Mouse (Mus musculus): Measurements from ENCODE around the gene Mfn1. TPM values are rescaled to one million over a fixed set of nuclear protein-coding genes. Genes with fewer than 3 reads are reported as not detected.

The Mfn1 gene
- polyA plus RNA-seq, 1 experiment = 143 TPM

DNA sequence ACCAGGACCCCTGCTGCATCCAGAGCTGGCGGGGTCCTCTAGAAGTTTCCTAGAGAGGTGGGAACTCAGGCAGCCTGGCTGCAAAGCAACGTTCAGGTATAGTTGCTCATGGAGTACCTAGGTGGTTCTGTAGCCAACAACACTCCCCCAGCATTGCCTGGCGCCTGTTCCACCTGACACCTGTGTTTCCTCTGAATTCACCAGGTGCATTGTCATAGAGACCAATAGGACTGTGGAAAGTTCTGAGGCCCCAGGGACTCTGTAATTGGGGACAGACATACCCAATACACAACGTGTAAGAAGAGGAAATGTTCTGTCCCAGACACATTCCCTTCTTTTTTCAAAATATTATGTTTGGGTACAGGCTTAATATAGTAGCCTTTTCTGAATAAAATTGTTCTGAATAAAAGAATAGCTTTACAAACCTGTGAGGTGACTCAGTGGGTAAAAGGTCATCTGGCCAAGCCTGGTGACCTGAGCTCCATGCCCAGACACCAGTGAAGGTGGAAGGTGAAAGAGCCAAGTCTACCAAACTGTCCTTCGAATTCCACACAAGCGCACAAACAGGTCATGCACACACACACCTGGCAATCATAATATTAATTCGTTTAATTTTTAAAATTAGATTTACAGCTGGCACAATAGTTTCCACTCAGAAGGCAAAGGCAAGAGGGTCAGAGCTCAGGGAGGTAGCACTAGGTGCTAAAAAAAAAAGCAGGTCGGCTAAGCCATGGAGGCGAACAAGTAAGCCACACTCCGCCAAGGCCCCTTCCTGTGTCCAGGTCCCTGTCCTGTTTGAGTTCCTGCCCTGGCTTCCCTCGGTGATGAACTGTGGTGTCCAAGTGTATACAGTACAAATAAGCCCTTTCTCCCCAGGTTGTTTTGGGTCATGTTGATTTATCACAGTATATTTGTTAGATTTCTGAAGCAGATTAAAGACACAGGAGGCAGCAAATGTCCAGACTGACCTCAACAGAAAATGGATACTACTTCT lies 36.9 kb upstream of the Mfn1 start, which contains the start of gene Kcnmb3:
Gene Kcnmb3 (minus strand): TSS at position 135 of the 994 bp plus-strand sequence.
- Histone ChIP-seq H3K4me3 (replicated peaks; ENCODE audit: insufficient read depth, low read depth, low read length) (no peak within 1 kb of the TSS), H3K27ac (ENCODE audit: insufficient read depth, low read length) (no peak within 1 kb of the TSS), H3K27me3 (ENCODE audit: control insufficient read depth, insufficient read depth, low read length) (no peaks in the 10 kb centered on the region), H3K4me1 (ENCODE audit: control insufficient read depth, insufficient read depth, low read length) (no peaks in the 10 kb centered on the region; the same call in 1 of the 2 replicates)
- TF ChIP-seq POLR2A (IDR thresholded peaks at IDR 0.05; ENCODE audit: borderline replicate concordance, insufficient read depth, low read length) (no peak), CTCF (IDR thresholded peaks at IDR 0.05; ENCODE audit: borderline replicate concordance, insufficient read depth, low read depth, low read length) (no peak)
- 79% methylated on average over 11 of the region's 11 CpGs for WGBS
- DNase-seq = no peak

DNA sequence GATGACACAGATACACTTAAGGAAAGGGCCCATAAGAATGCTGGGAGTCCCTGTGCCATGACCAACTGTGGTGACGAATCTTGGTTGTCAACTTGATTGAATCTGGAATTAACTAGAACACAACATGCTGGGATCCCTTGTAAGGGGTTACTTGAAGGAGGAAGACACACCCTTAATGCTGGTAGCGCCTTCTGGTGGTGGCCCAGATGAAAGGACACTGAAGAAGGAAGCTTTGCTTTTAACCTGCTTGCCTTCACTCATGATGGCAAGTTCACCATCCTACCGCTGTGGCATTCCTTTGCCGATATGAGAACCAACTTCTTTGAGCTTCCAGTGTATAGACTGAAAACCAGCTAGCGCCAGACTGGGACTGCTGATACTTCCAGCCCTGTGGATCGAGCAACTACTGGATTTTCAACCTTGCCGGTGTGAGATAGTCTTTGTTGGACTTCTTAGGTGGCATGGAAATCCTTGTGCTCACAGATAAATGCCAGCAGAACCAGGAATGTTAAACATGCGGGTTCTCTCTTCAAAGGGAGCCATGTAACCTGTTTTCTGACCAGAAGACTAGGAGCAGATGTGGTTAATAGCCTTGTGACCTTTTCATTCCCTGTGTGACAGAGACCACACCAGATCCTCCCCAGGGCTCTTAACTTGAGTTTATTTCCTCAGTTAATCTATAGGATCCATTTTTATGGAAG lies 34.7 kb upstream of the Mfn1 start:
- no peak overlapping the region for H3K27ac ChIP-seq (ENCODE audit: insufficient read depth, low read length)
- 85% methylated on average over 8 of the region's 8 CpGs for WGBS
- TF ChIP-seq POLR2A (IDR thresholded peaks at IDR 0.05; ENCODE audit: borderline replicate concordance, insufficient read depth, low read length) = no peak
- no peak for DNase-seq
- H3K27me3 ChIP-seq (ENCODE audit: control insufficient read depth, insufficient read depth, low read length) = no peaks in the 10 kb centered on the region
- H3K4me1 ChIP-seq (ENCODE audit: control insufficient read depth, insufficient read depth, low read length) = no peaks in the 10 kb centered on the region; the same call in 1 of the 2 replicates
- no peak overlapping the region for H3K4me3 ChIP-seq (replicated peaks; ENCODE audit: insufficient read depth, low read depth, low read length)

DNA sequence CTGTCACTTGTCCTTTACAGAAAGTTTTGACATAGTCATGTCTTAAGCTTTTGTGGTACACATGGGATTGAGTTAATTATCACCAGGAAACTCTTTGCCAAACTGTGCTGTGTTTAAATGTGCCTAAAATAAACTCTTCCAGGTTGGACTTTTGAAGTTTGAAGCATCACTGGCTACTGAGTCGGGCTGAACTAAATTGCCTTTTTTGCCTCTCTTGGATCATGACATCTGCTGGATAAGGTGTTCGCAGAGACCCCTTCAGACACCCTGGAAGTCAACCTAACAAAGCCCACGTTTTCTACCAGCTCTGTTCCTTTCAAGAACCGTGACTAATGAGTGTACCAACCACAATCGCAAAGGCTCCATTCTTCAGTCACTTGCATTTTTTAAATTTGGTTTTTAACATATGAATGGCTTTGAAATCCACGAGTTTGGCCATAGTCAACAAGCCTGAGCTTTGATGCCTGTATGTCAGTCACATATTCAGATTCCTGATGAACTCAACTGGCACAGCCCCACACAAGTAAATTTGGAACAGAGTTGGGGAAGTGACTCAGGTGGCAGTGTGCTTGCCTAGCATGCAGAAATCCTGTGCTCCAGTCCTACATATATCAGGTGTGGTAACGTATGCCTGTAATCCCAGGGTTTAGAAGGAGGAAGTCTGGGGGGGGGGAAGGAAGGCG lies 34.0 kb upstream of the Mfn1 start:
- WGBS = 34% methylated on average over 8 of the region's 8 CpGs
- no peak for TF ChIP-seq CTCF (IDR thresholded peaks at IDR 0.05; ENCODE audit: borderline replicate concordance, insufficient read depth, low read depth, low read length)
- no peak for TF ChIP-seq POLR2A (IDR thresholded peaks at IDR 0.05; ENCODE audit: borderline replicate concordance, insufficient read depth, low read length)
- no peaks in the 10 kb centered on the region for H3K27me3 ChIP-seq (ENCODE audit: control insufficient read depth, insufficient read depth, low read length)
- no peak overlapping the region for H3K4me3 ChIP-seq (replicated peaks; ENCODE audit: insufficient read depth, low read depth, low read length)
- no peak overlapping the region for H3K27ac ChIP-seq (ENCODE audit: insufficient read depth, low read length)
- no peak for DNase-seq
- no peaks in the 10 kb centered on the region; the same call in 1 of the 2 replicates for H3K4me1 ChIP-seq (ENCODE audit: control insufficient read depth, insufficient read depth, low read length)

DNA sequence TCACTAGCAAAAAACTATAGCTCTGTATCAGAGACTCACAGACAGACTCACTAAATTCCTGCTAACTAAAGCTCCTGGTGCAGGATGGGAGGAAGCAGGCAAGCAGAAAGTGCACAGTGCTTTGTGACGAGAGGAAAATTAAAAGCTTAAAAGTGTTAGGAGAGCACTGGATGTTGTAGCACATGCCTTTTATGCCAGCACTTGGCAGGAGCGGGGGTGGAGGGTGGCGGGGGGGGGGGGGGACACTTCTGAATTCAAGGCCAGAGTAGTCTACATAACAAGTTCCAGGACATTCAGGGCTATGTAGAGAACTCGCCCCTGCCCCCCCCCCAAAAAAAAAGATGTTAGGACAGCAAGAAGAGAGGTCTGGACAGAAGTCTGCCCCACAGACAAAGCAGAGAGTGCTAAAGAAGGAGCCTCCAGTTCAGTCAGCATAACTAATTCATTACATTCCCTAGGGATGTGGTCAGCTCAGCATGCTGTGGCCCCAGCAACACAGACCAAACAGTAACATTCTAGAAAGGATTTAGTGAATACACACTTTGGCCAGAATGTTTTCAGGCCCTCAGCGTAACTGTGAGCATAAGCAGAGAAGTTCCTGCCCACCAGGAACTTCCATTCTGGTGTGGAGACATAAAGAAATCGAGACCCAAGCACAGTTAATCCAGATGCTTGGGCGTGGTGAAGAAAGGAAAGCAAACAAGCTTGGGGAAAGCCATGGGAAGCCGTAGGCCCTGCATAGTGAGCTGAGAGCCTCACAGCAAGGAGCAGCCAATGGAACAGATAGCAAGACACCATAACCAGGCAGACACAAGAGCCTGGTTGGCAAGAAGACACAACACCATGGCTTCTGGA lies 33.2 kb upstream of the Mfn1 start:
- 24% methylated on average over 8 of the region's 8 CpGs for WGBS
- no peak overlapping the region for H3K4me3 ChIP-seq (replicated peaks; ENCODE audit: insufficient read depth, low read depth, low read length)
- TF ChIP-seq POLR2A (IDR thresholded peaks at IDR 0.05; ENCODE audit: borderline replicate concordance, insufficient read depth, low read length) = no peak
- no peak for TF ChIP-seq CTCF (IDR thresholded peaks at IDR 0.05; ENCODE audit: borderline replicate concordance, insufficient read depth, low read depth, low read length)
- no peaks in the 10 kb centered on the region; the same call in 1 of the 2 replicates for H3K4me1 ChIP-seq (ENCODE audit: control insufficient read depth, insufficient read depth, low read length)
- no peaks in the 10 kb centered on the region for H3K27me3 ChIP-seq (ENCODE audit: control insufficient read depth, insufficient read depth, low read length)
- DNase-seq = no peak
- no peak overlapping the region for H3K27ac ChIP-seq (ENCODE audit: insufficient read depth, low read length)

DNA sequence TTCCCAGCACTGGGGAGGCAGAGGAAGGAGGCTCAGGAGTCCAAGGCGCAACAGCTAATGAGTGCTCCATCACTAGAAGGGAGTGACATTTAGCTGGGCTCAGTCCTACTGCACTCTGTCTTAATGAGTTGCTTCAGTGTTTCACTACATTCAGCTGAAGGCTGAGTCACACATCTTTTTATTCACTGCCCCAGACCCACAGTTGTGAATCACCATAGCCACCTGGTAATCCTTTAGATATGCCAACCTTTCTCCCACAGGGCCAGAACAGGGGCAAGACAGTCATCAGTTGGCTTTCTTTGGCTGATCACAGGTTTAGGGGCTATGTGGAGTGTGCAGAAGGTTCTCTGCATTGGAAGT lies 32.6 kb upstream of the Mfn1 start:
- H3K4me3 ChIP-seq (replicated peaks; ENCODE audit: insufficient read depth, low read depth, low read length) = no peak overlapping the region
- no peaks in the 10 kb centered on the region for H3K27me3 ChIP-seq (ENCODE audit: control insufficient read depth, insufficient read depth, low read length)
- no peak for TF ChIP-seq CTCF (IDR thresholded peaks at IDR 0.05; ENCODE audit: borderline replicate concordance, insufficient read depth, low read depth, low read length)
- no peak for TF ChIP-seq POLR2A (IDR thresholded peaks at IDR 0.05; ENCODE audit: borderline replicate concordance, insufficient read depth, low read length)
- DNase-seq = no peak
- WGBS = 91% methylated on average over 1 of the region's 1 CpGs
- no peaks in the 10 kb centered on the region; the same call in 1 of the 2 replicates for H3K4me1 ChIP-seq (ENCODE audit: control insufficient read depth, insufficient read depth, low read length)
- H3K27ac ChIP-seq (ENCODE audit: insufficient read depth, low read length) = no peak overlapping the region

DNA sequence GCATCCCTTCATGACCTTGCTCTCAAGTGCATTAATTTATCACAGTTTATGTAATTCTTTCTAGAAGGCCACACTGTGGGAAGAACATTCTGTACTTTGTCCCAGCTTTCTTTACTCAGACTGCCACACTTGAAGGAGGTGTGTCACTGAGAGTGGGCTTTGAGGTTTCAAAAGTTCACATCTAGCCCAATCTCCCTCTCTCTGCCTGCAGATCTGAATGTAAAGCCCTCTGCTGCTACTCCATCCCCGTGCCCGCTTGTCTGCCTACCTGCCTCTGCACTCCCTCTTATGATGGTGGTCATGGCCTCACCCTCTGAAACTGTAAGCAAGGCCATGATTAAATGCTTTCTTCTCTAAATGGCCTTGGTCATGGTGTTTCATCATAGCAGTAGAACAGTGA lies 28.9 kb upstream of the Mfn1 start:
- WGBS = 92% methylated on average over 2 of the region's 2 CpGs

DNA sequence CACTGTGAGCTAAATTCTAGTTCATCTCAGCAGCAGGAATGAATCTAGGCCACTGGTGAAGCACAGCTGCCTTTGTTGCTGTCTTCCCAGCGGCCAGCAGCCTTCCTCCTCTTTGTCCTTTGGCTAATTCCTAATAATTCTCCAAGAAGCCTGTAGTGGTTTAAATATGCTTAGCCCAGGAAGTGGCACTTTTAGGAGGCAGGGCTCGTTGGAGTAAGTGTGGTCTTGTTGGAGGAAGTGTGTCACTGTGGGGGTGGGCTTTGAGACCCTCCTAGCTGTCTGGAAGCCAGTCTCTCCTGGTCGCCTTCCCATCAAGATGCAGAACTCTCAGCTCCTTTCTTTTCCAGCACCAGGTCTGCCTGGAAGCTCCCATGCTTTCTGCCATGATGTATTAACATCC lies 23.4 kb upstream of the Mfn1 start:
- TF ChIP-seq CTCF (IDR thresholded peaks at IDR 0.05; ENCODE audit: borderline replicate concordance, insufficient read depth, low read depth, low read length) = no peak
- TF ChIP-seq POLR2A (IDR thresholded peaks at IDR 0.05; ENCODE audit: borderline replicate concordance, insufficient read depth, low read length) = no peak
- Histone ChIP-seq H3K4me1 (ENCODE audit: control insufficient read depth, insufficient read depth, low read length) (peaks cover 3% of the 10 kb centered on the region; the same call in 1 of the 2 replicates), H3K27ac (ENCODE audit: insufficient read depth, low read length) (no peak overlapping the region), H3K27me3 (ENCODE audit: control insufficient read depth, insufficient read depth, low read length) (no peaks in the 10 kb centered on the region), H3K4me3 (replicated peaks; ENCODE audit: insufficient read depth, low read depth, low read length) (no peak overlapping the region)
- DNase-seq = no peak
- 79% methylated on average over 3 of the region's 3 CpGs for WGBS

More for the DNA sequence above, 28.9 kb upstream of the Mfn1 start:
- Histone ChIP-seq H3K27ac (ENCODE audit: insufficient read depth, low read length) (no peak overlapping the region), H3K4me3 (replicated peaks; ENCODE audit: insufficient read depth, low read depth, low read length) (no peak overlapping the region), H3K4me1 (ENCODE audit: control insufficient read depth, insufficient read depth, low read length) (no peaks in the 10 kb centered on the region), H3K27me3 (ENCODE audit: control insufficient read depth, insufficient read depth, low read length) (no peaks in the 10 kb centered on the region)
- no peak for DNase-seq
- TF ChIP-seq POLR2A (IDR thresholded peaks at IDR 0.05; ENCODE audit: borderline replicate concordance, insufficient read depth, low read length) (no peak), CTCF (IDR thresholded peaks at IDR 0.05; ENCODE audit: borderline replicate concordance, insufficient read depth, low read depth, low read length) (no peak)

Data from cerebellum, adult 2 months (tissue).